Mouse (Mus musculus): ENCODE results near the gene Xpot. TPM values are rescaled to one million over a fixed set of nuclear protein-coding genes. Genes with fewer than 3 reads are reported as not detected.

Xpot gene
- polyA plus RNA-seq, 1 experiment from 2014 or later = 67.8 TPM

GRCm38 (mm10) chr10:121569001-121569589 is 57.0 kb downstream of the Xpot start:
- Histone ChIP-seq H3K36me3 (peaks cover 68% of the 10 kb centered on the region), H3K27ac (peak overlapping the region; percentile 92), H3K4me3 (peak overlapping the region; percentile 23; the same call in 1 of the 2 replicates), H3K9ac (peak overlapping the region; percentile 43), H3K27me3 (replicated peaks) (no peaks in the 10 kb centered on the region), H3K4me1 (peaks cover 43% of the 10 kb centered on the region), H3K9me3 (replicated peaks) (peaks cover 15% of the 10 kb centered on the region), H3K4me2 (peak overlapping the region; percentile 59)
- ATAC-seq = peak; percentile 100
- 8% methylated on average over 23 of the region's 23 CpGs for WGBS (ENCODE audit: insufficient replicate concordance)

- Histone ChIP-seq H3K36me3 (peaks cover 72% of the 10 kb centered on the region), H3K4me2 (peak overlapping the region; percentile 59), H3K9ac (peak overlapping the region; percentile 43; the same call in 1 of the 2 replicates), H3K27ac (peak overlapping the region; percentile 92), H3K9me3 (replicated peaks) (peaks cover 15% of the 10 kb centered on the region), H3K4me1 (peaks cover 47% of the 10 kb centered on the region), H3K27me3 (replicated peaks) (no peaks in the 10 kb centered on the region), H3K4me3 (peak overlapping the region; percentile 23; the same call in 1 of the 2 replicates)
- no peak for ATAC-seq
- WGBS (ENCODE audit: insufficient replicate concordance) = 73% methylated on average over 7 of the region's 7 CpGs
These were observed 57.6 kb downstream of the Xpot start for GRCm38 (mm10) chr10:121568534-121568933.

- Histone ChIP-seq H3K4me2 (peak overlapping the region; percentile 59), H3K4me3 (no peak overlapping the region), H3K36me3 (peaks cover 77% of the 10 kb centered on the region), H3K4me1 (peaks cover 47% of the 10 kb centered on the region), H3K27ac (peak overlapping the region; percentile 92), H3K27me3 (replicated peaks) (no peaks in the 10 kb centered on the region), H3K9me3 (replicated peaks) (peaks cover 15% of the 10 kb centered on the region), H3K9ac (peak overlapping the region; percentile 43; the same call in 1 of the 2 replicates)
- 88% methylated on average over 10 of the region's 10 CpGs for WGBS (ENCODE audit: insufficient replicate concordance)
- no peak for ATAC-seq
These were observed 58.1 kb downstream of the Xpot start for GRCm38 (mm10) chr10:121568026-121568425.

- H3K27ac ChIP-seq = peak overlapping the region; percentile 60; the same call in 1 of the 2 replicates
- ATAC-seq = no peak
- WGBS (ENCODE audit: insufficient replicate concordance) = 63% methylated on average over 8 of the region's 8 CpGs
These were observed 61.7 kb downstream of the Xpot start for GRCm38 (mm10) chr10:121564447-121564846.

GRCm38 (mm10) chr10:121558231-121558630 is 67.9 kb downstream of the Xpot start:
- Histone ChIP-seq H3K36me3 (peaks cover 94% of the 10 kb centered on the region), H3K4me1 (no peaks in the 10 kb centered on the region), H3K27me3 (replicated peaks) (no peaks in the 10 kb centered on the region), H3K27ac (no peak overlapping the region), H3K9me3 (replicated peaks) (no peaks in the 10 kb centered on the region), H3K9ac (no peak overlapping the region), H3K4me2 (no peak overlapping the region), H3K4me3 (no peak overlapping the region)
- ATAC-seq = no peak
- WGBS (ENCODE audit: insufficient replicate concordance) = 68% methylated on average over 2 of the region's 2 CpGs

More at GRCm38 (mm10) chr10:121564447-121564846, 61.7 kb downstream of the Xpot start:
- Histone ChIP-seq H3K4me2 (no peak overlapping the region), H3K36me3 (peaks cover 77% of the 10 kb centered on the region), H3K9me3 (replicated peaks) (peaks cover 3% of the 10 kb centered on the region; the same call in 1 of the 2 replicates), H3K27me3 (replicated peaks) (no peaks in the 10 kb centered on the region), H3K4me3 (no peak overlapping the region), H3K9ac (no peak overlapping the region), H3K4me1 (peaks cover 30% of the 10 kb centered on the region)

- peak; percentile 75 for ATAC-seq
- Histone ChIP-seq H3K9me3 (replicated peaks) (no peaks in the 10 kb centered on the region), H3K9ac (no peak overlapping the region), H3K36me3 (peaks cover 94% of the 10 kb centered on the region), H3K27me3 (replicated peaks) (no peaks in the 10 kb centered on the region), H3K27ac (no peak overlapping the region; the same call in 1 of the 2 replicates), H3K4me3 (no peak overlapping the region), H3K4me1 (no peaks in the 10 kb centered on the region), H3K4me2 (no peak overlapping the region)
- 60% methylated on average over 6 of the region's 6 CpGs for WGBS (ENCODE audit: insufficient replicate concordance)
These were observed 69.9 kb downstream of the Xpot start for GRCm38 (mm10) chr10:121556263-121556662.

GRCm38 (mm10) chr10:121550334-121550733 is 75.8 kb downstream of the Xpot start:
- no peaks in the 10 kb centered on the region for H3K4me1 ChIP-seq
- H3K27me3 ChIP-seq (replicated peaks) = no peaks in the 10 kb centered on the region
- H3K4me3 ChIP-seq = no peak overlapping the region
- no peak for ATAC-seq
- 88% methylated on average over 9 of the region's 9 CpGs for WGBS (ENCODE audit: insufficient replicate concordance)
- H3K27ac ChIP-seq = no peak overlapping the region
- no peak overlapping the region for H3K9ac ChIP-seq
- no peaks in the 10 kb centered on the region for H3K9me3 ChIP-seq (replicated peaks)
- peaks cover 96% of the 10 kb centered on the region for H3K36me3 ChIP-seq
- H3K4me2 ChIP-seq = no peak overlapping the region

GRCm38 (mm10) chr10:121549670-121550069 is 76.5 kb downstream of the Xpot start:
- WGBS (ENCODE audit: insufficient replicate concordance) = 76% methylated on average over 5 of the region's 5 CpGs
- Histone ChIP-seq H3K4me2 (no peak overlapping the region), H3K27me3 (replicated peaks) (no peaks in the 10 kb centered on the region), H3K27ac (no peak overlapping the region), H3K4me1 (no peaks in the 10 kb centered on the region), H3K9ac (no peak overlapping the region), H3K4me3 (no peak overlapping the region), H3K9me3 (replicated peaks) (no peaks in the 10 kb centered on the region), H3K36me3 (peaks cover 93% of the 10 kb centered on the region)
- ATAC-seq = no peak

- Histone ChIP-seq H3K36me3 (peaks cover 70% of the 10 kb centered on the region), H3K4me2 (no peak overlapping the region), H3K9ac (no peak overlapping the region), H3K9me3 (replicated peaks) (no peaks in the 10 kb centered on the region), H3K4me3 (no peak overlapping the region), H3K27me3 (replicated peaks) (no peaks in the 10 kb centered on the region), H3K27ac (no peak overlapping the region), H3K4me1 (peaks cover 6% of the 10 kb centered on the region; the same call in 1 of the 2 replicates)
- WGBS (ENCODE audit: insufficient replicate concordance) = 74% methylated on average over 6 of the region's 6 CpGs
- no peak for ATAC-seq
These were observed 79.0 kb downstream of the Xpot start for GRCm38 (mm10) chr10:121547162-121547561.

- no peak overlapping the region for H3K9ac ChIP-seq
- no peaks in the 10 kb centered on the region for H3K9me3 ChIP-seq (replicated peaks)
- WGBS (ENCODE audit: insufficient replicate concordance) = 89% methylated on average over 6 of the region's 6 CpGs
- H3K36me3 ChIP-seq = peaks cover 34% of the 10 kb centered on the region
- H3K4me3 ChIP-seq = no peak overlapping the region
- H3K4me2 ChIP-seq = no peak overlapping the region
- no peak overlapping the region for H3K27ac ChIP-seq
- no peaks in the 10 kb centered on the region for H3K27me3 ChIP-seq (replicated peaks)
- H3K4me1 ChIP-seq = peaks cover 8% of the 10 kb centered on the region; the same call in 1 of the 2 replicates
- no peak for ATAC-seq
These were observed 82.6 kb downstream of the Xpot start for GRCm38 (mm10) chr10:121543577-121543976.

GRCm38 (mm10) chr10:121542156-121542555 is 84.0 kb downstream of the Xpot start:
- Histone ChIP-seq H3K27ac (no peak overlapping the region), H3K4me1 (peaks cover 15% of the 10 kb centered on the region), H3K9me3 (replicated peaks) (no peaks in the 10 kb centered on the region), H3K4me3 (no peak overlapping the region), H3K4me2 (no peak overlapping the region), H3K36me3 (peaks cover 20% of the 10 kb centered on the region), H3K27me3 (replicated peaks) (no peaks in the 10 kb centered on the region), H3K9ac (no peak overlapping the region)
- 80% methylated on average over 3 of the region's 3 CpGs for WGBS (ENCODE audit: insufficient replicate concordance)
- no peak for ATAC-seq

All from liver, embryonic 12.5 days (tissue).